Mouse (Mus musculus): ENCODE measurements around the gene Col7a1.

The Col7a1 gene

DNA sequence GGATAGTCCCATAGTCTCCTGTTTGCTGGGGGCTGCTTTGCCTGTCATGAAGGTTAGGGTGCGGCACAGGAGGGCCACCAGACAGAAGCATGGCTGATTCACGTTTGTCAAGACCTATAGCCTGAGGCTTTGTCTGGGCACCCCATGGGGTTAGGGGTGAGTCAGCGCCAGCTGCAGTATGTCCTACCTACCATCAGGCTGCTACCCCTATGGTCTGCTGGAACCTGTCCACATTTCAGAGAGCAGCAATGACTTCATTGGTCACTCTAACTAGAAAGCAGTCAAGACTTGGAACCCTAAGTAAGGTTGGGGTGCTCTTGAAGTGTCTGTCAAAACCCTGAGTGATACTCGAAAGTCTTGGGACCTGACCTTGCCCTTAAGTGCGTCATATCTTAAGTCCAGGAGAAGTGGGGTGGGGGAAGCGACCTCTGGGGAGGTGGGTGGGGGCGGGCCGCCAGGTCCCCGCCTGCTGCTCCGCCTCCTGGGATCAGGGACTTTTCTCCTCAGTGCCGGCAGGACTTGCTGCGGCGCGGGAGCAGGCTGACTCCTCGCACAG lies at the start of gene Col7a1:
TSS of gene Col7a1 (plus strand) at position 506 of the 556 bp plus-strand sequence.
- in situ Hi-C loops (cut with MboI, MseI): no loop called here

DNA sequence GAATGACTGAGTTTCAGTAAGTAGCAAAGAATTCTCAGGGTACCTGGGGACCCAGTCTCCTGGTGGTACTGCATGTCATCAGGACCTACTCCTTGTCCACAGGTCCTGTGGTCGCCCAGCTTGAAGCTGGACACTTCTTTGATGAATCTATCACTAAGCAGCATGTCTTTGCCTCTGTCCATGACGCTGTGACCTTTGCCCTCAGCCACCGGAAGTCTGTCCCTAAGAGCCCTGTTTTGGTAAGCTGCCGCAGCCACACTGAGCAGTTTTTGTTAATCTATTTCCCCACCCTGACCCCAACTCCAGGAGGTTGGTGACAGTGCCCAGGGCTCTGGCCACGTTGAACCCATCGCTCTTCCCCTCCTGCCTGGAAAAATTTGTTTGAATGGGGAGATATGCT lies 41.1 kb upstream of the Col7a1 start:
- in situ Hi-C loops (cut with MboI, MseI): loop anchor here in 1 of 2 experiments (10.0 kb wide), 3 partner anchors 238 to 488 kb away; partner anchors contain the start of genes Ccdc36 and Wdr6

DNA sequence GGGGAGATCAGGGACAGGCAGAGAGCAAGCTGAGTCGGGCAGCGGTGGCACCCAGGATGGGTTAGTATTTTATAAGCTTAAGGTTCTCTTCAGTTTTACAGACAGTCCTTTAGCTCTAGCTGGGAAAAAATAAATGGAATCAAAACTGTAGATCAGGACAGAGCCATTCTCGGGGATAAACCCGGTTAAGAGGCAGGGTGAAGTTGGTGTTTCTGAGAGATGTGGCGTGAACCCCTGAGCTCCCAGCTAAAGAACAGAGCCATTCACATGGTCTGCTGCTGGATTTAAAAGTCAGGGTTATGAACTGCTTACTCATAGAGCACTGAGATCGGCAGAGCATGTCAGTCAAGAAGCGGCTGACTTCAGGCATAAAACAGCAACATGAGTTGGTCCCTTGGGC lies 40.2 kb upstream of the Col7a1 start:
- in situ Hi-C loops (cut with MboI, MseI): loop anchor here in 1 of 2 experiments (10.0 kb wide), 3 partner anchors 238 to 488 kb away; partner anchors contain the start of genes Ccdc36 and Wdr6

DNA sequence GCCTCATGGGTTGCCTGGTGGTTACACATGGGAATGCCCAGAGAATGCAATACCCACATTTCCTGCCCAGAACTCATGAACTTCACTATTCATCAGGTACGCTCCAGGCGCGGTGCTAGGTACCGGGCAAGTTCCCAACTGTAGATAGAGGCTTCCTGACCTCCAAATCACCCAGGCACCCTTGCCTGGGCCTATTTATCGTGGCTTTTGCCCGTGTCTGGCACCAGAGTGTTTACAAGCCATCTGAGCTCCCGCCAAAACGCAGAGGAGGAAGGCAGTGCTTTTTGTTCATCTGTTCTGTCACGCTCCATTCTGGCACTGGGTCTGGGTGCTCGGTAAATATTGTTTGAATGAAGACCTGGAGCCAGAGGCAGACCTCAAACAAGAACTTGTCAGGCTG lies 39.8 kb upstream of the Col7a1 start:
- in situ Hi-C loops (cut with MboI, MseI): loop anchor here in 1 of 2 experiments (10.0 kb wide), 3 partner anchors 239 to 489 kb away; partner anchors contain the start of genes Ccdc36 and Wdr6

DNA sequence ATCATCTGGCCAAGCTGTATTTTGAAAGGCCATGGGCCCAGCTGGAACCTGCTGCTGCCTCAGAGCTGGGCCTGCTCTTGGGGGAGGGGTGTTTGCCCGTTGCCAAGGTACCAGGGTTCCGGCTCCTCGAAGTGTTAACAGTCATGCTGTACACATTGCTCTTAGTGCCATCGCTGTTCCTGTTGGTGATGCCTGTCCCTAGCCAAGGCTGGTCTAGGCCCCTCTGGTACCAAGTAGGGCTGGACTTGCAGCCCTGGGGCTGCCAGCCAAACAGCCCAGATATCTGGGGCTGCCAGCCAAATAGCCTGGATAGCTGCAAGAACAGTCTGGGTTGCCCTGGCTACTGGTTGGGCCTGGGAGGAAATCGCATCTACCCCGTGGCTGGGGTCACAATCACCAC lies 38.9 kb upstream of the Col7a1 start, which contains the start of gene Tmem89:
TSS of gene Tmem89 (plus strand) at position 129 of the 400 bp plus-strand sequence.
- in situ Hi-C loops (cut with MboI, MseI): loop anchor here in 1 of 2 experiments (10.0 kb wide), 3 partner anchors 240 to 490 kb away; partner anchors contain the start of genes Ccdc36 and Wdr6

DNA sequence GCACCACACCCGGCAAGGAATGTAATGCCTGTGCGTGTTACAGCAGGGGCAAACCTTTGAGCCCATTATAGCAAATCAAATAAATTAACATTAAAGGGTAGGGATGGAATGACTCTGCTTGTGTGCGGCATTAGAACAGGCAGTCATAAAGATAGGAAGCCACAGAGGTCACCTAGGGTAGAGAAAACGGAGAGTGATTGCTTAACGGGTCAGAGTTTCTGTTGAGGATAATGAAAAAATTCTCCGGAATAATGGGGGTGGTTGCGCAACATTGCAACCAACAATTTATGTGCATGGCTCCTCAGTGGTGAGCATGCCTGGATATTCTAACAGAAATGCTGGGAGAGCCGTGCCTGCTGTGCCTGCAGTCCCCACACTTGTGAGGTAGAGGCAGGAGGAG lies 27.5 kb upstream of the Col7a1 start:
- in situ Hi-C loops (cut with MboI, MseI): no loop called here

DNA sequence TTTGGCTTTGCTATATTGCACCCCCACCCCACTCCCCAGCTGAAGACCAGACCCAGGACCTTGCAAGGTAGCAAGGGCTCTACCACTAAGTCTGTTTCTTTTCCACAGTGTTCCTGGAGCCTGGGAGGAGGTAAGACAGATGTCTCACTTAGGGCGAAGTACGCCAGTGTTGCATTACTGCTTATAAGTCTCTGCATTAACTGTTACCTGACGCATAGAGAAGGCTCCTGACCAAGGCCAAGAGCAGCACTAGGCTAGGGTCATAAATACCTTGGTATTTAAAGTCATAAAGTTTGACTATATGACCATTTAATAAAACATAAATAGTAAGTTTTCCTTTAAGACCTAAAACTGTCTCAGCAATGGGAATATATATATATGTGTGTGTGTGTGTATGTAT lies 25.0 kb upstream of the Col7a1 start:
- in situ Hi-C loops (cut with MboI, MseI): no loop called here

DNA sequence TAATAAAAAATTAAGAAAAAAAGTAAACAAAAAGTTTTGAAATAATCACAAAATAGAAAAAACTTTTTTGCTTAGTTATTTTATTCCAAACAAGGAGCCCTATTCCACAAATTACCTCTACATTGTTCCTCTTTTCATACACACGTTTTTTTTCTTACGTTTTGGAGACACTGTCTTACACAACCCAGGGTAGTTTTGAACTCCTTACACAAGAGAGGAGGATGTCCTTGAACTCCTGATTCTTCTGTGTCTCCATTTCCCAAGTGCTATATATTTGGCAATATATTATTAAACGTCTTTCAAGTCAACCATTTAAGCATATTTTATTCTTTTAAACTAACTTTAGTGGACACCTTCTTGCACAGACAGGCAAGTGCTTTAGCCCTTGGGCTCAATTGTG lies 17.4 kb upstream of the Col7a1 start:
- in situ Hi-C loops (cut with MboI, MseI): loop anchor here in 1 of 2 experiments (10.0 kb wide), 1 partner anchor 791 kb away; no protein-coding TSS in a partner anchor

DNA sequence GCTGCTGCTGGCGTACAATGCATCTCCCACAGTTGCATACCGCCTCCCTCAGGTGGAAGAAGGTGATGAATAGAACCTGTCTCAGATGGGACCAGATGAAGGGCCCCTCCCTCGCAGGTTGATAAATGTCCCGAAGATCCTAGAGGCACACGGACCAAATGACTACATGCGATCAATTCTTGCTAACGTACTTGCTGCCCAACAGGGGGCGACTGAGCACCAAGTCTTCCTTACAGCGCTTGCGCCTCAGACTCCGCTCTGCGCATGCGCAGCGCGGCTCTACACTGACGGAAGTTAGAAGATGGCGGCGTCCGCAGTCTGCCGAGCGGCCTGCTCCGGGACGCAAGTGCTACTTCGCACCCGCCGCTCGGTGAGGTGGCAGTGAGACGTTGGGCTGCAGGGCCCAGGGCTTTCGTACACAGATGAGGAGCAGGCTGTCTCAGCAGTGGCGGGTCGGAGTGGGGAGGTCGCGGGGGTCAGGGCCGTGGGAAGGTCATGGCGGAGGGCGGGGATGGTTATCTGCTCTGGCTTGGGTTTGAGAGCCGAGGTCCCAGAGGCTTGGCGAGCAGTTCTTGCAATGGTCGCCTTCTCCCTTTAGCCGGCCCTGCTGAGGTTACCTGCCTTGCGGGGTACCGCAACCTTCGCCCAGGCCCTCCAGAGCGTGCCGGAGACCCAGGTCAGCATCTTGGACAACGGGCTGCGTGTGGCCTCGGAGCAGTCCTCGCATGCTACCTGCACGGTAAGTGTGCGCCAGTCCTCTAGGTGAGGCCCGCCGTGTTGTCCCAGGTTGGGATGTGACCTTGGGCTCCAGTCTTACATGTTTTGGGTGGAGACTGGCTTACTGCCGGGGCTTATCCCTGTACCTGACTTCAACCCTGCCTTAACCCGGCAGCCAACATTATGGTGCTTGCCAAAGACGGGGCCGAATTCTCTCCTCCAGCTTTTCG lies 16.7 kb upstream of the Col7a1 start, which contains the start of gene Uqcrc1:
TSS of gene Uqcrc1 (plus strand) at position 216 of the 947 bp plus-strand sequence.
- in situ Hi-C loops (cut with MboI, MseI): loop anchor here in 1 of 2 experiments (10.0 kb wide), 1 partner anchor 792 kb away; no protein-coding TSS in a partner anchor

DNA sequence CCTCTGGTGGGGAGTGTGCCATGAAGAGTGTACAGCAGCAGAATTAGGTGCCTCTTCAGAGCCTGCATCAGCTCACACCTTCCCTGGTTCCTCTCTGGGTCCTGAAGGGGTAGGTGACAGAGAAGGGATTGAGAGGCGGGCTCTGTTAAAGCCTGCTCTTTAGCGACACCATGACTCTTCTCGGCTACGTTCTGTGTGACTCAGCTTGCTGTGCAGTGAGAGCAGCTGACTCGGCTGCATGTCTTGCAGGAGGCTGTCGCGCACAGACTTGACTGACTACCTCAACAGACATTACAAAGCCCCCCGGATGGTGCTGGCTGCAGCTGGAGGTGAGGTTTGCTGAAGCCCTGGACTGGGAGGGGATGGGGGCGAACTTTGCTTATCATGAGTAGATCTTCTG lies 8.3 kb upstream of the Col7a1 start:
- in situ Hi-C loops (cut with MboI, MseI): no loop called here

DNA sequence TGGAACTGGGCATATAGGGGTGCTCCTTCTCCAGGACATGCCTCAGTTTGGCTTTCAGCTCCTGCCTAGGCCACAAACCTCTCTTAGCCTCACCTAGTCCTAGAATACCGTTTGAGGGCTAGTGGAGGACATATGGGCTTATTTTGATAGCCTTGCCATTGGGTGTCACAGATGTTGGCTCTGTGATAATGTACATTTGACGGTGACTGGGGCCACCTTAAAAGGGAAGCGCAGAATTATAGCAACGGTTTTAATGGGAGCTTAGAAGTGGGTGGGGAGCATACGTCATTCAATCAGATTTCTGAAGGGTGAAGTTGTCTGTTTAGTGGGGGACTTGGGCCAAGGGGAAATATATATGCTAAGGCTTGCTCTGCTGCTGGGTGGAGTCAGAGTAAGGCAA lies 7.8 kb upstream of the Col7a1 start:
- in situ Hi-C loops (cut with MboI, MseI): no loop called here

DNA sequence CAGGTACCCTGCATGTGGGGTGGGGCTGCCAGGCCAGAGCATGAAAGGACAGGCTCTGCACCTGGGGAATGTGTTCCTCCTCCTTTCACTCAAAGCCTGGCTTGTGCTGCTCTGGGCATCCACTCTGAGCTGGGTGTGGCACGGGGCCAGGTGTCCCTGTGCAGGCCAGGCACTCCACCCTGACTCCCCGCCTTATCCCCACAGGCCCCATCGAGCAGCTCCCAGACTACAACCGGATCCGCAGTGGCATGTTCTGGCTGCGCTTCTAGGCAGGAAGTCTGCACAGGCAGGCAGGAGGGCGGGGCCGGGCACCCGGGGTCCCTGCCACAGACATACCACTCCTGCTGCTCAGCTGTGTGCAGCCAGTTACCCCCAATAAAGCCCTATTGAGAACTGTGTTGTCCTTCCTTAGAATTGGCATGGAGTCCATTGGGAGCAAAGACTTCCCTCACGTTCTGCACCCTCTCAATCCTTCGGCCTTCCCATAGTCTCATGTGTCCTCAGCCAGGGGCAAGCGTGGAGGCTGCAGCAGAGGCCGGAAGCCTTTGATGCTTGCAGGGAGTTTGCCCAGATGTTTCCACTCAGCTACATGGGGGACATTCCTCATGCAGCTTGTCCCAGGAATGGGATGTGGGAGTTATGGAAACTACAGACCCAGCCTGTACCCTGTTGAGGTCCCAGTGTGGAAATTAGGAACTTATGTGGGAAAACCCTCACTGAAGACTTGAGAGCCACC lies 4.0 kb upstream of the Col7a1 start:
- in situ Hi-C loops (cut with MboI, MseI): no loop called here

DNA sequence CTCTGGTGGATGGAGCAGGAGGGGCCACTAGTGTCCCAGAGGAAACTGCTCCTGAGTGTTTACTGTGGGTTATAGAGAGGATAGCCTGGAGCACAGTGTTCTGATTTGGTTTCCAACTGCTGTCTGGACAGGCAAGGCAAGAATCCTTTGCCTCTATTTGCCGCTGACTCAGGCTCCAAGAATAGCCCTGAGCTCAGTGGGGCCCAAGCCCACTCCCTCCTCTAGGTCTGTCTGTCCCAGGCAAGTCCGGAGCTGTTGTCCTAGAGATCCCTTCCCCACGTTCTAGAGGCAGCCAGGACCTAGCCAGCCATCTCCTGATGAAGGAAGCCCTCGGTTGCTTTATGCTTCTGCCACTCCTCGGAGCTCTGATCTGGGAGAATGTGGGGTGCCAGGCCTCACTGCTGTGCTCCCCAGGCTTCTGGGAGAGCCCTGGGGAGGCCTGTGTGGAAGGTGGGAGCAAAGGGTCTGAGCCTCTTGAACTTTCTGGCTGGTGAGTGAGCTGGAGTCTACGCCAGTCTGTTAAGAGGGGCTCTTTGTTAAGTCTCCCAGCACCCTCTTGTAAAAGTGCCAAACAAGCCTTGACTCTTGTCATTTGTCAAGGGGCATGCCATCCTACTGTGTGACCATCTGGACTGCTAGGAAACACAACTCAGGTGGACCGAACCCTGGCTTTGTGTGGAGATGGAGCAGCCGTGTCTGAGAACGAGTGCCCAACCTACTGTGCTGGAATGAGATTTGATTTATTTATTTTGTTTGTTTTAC lies 3.2 kb upstream of the Col7a1 start:
- in situ Hi-C loops (cut with MboI, MseI): no loop called here

DNA sequence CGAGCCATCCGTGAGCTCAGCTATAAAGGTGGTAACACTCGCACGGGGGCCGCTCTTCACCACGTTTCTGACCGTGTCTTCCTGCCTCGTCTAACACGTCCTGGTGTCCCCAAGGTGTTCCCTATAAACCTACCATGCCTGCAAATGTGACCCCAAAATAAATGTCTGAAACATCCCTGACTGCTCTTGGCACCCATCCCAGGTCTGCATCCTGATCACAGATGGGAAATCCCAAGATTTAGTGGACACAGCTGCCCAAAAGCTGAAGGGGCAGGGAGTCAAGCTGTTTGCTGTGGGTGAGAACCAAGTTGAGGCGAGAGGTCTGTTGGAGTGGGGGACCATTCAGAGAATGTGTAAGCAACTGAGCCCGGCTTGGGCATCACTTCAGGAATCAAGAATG lies 1.9 kb downstream of the Col7a1 start:
- in situ Hi-C loops (cut with MboI, MseI): no loop called here

DNA sequence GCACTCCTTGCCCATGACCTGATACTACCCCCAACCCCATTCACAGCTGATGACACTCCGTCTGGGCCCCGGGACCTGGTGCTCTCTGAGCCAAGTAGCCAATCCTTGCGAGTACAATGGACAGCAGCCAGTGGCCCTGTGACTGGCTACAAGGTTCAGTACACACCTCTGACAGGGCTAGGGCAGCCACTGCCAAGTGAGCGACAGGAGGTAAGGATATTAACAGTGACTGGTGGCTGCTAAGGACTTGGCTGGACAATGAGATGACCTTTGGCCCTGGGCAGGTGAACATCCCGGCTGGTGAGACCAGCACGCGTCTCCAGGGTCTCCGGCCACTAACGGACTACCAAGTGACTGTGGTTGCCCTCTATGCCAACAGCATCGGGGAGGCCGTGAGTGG lies 2.5 kb downstream of the Col7a1 start:
- in situ Hi-C loops (cut with MboI, MseI): no loop called here

DNA sequence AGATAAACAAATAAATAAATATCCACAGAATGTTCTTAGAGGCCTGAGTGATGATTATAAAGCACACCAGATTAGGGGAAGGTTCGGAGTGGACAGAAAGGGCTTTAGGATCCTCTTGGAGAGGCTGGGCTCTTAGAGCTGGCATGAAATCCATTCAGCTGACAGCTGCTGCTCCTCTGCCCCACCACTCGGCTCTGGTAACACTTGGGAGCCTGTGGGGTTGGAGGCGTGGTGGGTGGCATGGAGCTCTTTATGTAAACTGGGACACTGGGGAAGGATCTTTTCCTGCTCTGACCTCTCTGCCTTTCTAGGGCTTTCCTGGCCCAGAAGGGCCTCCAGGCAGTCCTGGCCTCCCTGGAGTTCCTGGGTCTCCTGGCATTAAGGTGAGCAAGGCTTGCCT lies 10.2 kb downstream of the Col7a1 start:
- in situ Hi-C loops (cut with MboI, MseI): no loop called here

DNA sequence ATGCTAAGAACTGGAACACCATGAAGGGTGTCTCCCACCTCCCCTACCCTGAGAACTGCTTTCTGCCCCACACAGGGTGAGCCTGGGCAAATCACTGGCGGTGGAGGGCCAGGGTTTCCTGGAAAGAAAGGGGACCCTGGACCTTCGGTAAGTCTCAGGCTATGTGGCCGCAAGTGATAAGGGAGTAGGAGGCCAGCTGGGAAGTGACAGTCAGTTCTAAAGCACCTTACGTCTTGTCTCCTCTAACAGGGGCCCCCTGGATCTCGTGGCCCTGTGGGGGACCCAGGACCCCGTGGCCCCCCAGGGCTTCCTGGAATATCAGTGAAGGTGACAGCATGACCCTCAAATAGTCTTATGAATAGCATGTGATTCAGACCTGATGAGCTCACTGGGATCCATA lies 11.0 kb downstream of the Col7a1 start:
- in situ Hi-C loops (cut with MboI, MseI): no loop called here

DNA sequence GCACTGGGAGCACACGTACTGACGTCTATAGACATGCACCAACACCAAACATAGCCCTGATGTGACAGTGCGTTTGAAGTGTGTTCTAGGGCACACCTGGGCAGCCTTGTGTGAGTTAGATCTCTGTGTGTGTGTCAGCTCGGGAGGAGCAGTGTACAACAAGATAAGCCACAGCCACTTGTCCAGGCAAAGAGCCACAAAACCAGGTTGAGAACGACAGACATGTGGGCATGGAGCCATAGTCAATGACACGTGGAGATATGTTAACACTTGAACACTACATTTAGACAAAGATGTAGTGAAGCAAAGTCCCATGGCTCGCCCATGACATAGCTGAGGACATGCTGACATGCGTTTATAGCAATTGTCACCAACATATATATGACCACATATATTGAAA lies 17.2 kb downstream of the Col7a1 start:
- in situ Hi-C loops (cut with MboI, MseI): no loop called here

DNA sequence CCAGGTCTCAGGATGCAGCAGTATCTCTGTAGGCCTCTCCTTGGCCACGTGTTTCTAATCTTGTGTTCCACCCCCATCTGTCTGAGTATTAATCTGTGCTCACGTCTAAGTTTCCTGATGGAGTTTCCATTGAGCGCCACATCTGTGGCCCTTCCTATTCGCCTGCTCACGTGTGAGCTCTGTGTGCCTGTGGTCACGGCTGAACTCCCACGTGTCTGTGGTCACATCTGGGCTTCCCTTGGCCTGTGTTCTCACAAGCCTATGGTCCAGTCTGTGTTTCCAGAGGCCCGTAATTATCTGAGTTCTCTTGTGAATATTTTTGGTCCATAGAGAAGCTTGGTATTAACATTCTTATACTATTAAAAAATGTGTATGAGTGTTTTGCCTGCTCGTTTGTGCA lies 23.1 kb downstream of the Col7a1 start:
- in situ Hi-C loops (cut with MboI, MseI): no loop called here

DNA sequence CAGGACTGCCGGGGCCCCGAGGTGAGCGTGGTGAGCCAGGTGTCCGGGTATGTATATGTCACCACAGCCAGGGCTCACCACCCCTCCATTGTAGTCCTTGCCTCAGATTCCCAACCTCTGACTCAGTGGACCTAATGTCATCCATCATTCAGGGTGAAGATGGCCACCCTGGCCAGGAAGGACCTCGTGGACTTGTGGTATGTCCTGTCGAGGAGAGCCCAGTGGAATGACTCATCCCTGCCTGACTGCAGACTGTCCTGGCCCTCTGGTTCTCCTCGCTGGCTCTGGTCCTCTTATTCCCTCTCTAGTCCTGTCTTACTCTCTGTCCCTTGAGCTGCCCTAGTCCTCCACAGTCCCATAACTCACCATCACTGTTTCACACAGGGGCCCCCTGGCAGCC lies 24.6 kb downstream of the Col7a1 start:
- in situ Hi-C loops (cut with MboI, MseI): no loop called here

DNA sequence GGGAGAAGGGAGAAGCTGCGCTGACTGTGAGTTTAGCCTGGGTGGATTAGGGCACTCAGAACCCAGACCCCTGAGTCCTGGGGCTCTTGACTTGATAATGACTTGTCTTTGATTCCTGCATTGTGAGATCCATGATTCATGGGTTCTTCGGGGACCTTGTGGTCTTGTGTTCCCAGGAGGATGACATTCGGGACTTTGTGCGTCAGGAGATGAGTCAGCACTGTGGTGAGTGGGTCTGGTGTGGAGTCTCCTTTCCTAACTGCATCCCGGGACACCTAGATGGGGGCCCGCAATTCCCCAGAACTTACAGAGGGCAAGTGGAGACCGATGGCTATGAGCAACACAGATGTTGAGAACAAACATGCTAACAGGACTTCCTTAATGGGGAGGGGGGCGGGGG lies 29.1 kb downstream of the Col7a1 start:
- in situ Hi-C loops (cut with MboI, MseI): no loop called here

Data from T-helper 17 cell (primary cell).